Mouse (Mus musculus) CH12.LX (cell line): ENCODE results near the gene Commd7.

Source experiments
- POLR2A ChIP-seq: IDR thresholded peaks from 2 replicates; pipeline ENCODE4 v1.6.1; 2011; ENCODE audit warnings: low read depth, mild to moderate bottlenecking, improper control_type of control experiment, low read length
- TBP ChIP-seq: conservative IDR thresholded peaks from 2 replicates; pipeline ENCODE4 v1.6.1; 2011; ENCODE audit warnings: low read depth, low read length, improper control_type of control experiment

- TF ChIP-seq TBP (no peak), POLR2A (no peak)
These were observed 10.1 kb downstream of the Commd7 start for GRCm38 (mm10) chr2:153622449-153622848.
